Mouse (Mus musculus) embryo, embryonic 11 days (tissue): ENCODE results near the gene Olfr201.
"Not testable (repeated sequence)": the region's sequence is repeated elsewhere in the genome, so short reads cannot be mapped to it uniquely, and the experiment has no call there.

Experiments used
- DNase-seq: peaks from one replicate; pipeline ENCODE4 v3.0.0-alpha.2; 2015

The Olfr201 gene

DNA sequence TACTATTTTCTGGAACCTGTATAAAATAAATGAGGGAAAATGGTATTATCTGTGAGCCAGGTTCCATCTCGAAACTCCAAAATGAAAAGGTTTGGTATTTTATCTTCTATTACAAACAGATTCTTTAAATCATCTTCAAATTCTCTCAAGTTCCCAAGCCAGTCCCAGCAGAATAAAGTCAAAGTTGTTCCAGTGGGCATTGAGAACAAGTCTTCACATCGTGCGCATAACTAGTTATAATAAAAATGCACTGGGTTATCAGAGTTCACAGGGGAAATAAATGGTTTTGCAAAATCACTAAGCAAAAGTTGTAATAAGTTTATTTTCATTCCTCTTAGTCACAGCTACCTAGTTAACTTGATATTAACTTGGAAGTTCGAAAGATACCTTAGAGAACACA is at the start of gene Olfr201:
Gene Olfr201, minus strand, starts transcription at position 101 of the 400 bp plus-strand sequence.
- DNase-seq, result not testable (repeated sequence)

DNA sequence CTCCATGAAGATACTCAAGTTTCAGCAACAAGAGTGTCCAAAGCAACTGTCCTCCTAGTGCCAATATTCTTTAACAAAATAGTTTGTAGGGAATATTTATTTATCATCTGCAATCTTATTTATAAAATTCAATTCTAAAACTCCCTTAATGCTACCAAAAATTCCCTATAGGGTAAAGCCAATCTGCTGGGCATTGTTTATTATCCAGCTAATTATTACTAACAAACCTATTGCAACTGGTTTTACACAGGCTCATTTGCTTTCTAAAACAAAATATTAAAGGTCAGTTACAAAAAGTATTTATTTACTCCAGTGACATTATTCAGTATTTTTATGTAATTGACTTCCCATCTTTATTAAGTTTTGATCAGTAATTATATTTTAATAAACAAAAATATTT is 45.7 kb upstream of the Olfr201 start, which contains the start of gene Olfr204:
Gene Olfr204, minus strand, starts transcription at position 101 of the 400 bp plus-strand sequence.
- DNase-seq, result no peak

DNA sequence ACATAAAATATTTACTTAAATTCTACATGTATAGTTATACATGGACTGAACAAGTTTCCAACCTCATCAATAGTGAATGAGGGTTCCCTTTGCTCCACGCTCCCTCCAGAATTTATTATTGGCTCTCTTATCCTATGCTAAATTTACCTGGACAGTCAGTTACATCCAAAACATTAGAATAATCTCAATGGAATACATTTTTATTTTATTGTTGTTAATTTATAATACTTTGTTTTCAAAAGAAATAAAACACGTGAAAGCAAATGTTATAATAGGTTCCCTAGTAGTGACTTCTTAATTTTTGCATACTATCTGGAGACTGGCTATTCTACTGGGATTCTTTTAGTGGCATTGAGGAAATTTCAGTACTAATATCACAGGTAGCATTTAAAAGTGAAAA is 26.1 kb upstream of the Olfr201 start, which contains the start of gene Olfr203:
Gene Olfr203, plus strand, starts transcription at position 301 of the 400 bp plus-strand sequence.
- no peak for DNase-seq

GRCm38 (mm10) chr16:59287576-59287975 is 15.1 kb upstream of the Olfr201 start:
- DNase-seq, result not testable (repeated sequence)

DNA sequence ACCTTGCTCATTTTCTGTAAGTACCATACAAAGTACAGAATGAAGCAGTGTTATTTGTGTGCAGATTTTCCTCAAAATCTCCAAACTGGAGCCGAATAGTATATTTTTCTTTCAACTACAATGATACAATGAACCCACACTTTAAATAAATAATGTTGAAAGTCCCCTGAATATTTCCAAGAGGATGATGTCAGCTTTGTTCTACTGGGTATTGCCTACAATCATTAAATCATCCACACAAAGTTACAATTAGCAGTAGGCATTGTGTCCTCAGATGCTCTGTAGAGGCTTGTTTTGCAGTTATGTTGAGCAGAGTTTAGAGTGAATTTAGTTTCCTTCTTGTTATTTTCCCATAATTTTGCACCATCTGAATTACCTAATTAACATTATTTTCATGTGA is 14.3 kb upstream of the Olfr201 start, which contains the start of gene Olfr202:
Gene Olfr202, minus strand, starts transcription at position 101 of the 400 bp plus-strand sequence.
- DNase-seq, result no peak

GRCm38 (mm10) chr16:59283476-59283875 is 11.0 kb upstream of the Olfr201 start:
- no peak for DNase-seq

DNA sequence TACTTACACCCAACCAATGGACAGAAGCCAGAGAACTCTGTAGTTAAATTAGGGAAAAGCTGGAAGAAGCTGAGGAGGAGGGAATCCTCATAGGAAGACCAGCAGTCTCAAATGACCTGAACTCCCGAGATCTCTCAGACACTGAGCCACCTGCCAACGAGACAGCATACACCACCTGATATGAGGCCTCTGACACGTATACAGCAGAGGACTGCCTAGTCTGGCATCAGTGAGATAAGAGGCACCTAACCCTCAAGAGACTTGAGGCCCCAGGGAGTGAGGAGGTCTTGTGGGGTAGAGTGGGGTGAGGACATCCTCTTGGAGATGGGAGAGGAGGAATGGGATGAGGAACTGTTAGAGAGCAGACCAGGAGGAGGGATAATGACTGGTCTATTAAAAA is 8.1 kb upstream of the Olfr201 start:
- DNase-seq, result no peak

GRCm38 (mm10) chr16:59269097-59269496 is 3.3 kb downstream of the Olfr201 start:
- not testable (repeated sequence) for DNase-seq

- DNase-seq, result no peak
These were observed 22.7 kb downstream of the Olfr201 start for GRCm38 (mm10) chr16:59249684-59250083.

GRCm38 (mm10) chr16:59219667-59220066 is 52.8 kb downstream of the Olfr201 start, which contains the start of gene Olfr199:
Olfr199 (minus strand) TSS chr16:59219767.
- DNase-seq, result not testable (repeated sequence)

DNA sequence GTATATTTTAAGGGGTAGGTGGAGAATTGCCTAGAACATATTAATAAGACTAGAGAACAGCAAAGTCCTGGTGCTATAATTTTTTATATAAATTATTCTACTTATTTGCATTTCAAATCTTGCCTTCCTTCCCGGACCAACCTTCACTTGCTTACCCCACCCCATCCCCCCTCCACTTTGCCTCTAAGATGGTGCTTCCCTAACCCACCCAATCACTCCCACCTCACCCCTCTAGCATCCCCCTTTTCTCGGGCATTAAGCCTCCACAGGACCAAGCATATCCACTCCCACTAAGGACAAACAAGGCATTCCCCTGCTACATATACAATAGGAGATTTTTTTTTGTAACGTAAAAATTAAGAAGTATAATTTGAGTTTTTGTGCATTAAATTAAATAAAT is 54.6 kb downstream of the Olfr201 start:
- not testable (repeated sequence) for DNase-seq
